Mouse (Mus musculus) kidney, adult 2 months (tissue): ENCODE measurements around the gene Kcnk12.

Source experiments
- CTCF ChIP-seq: fragments of 200-500 bp; conservative IDR thresholded peaks from 2 replicates; pipeline ENCODE4 v1.5.1; 2011; ENCODE audit warnings: low read depth, mild to moderate bottlenecking, control low read depth, low read length, moderate library complexity, mixed read lengths; ENCODE audit not compliant: insufficient read depth, insufficient read length
- POLR2A ChIP-seq: fragments of 200-500 bp; IDR thresholded peaks from one replicate; pipeline ENCODE4 v1.6.1; 2011; ENCODE audit warnings: low read depth, low read length, control low read depth

- no peak for TF ChIP-seq CTCF
- no peak for TF ChIP-seq POLR2A
These were observed 44.4 kb upstream of the Kcnk12 start for GRCm38 (mm10) chr17:87842156-87842555.
